Mouse (Mus musculus) T-cell, adult 2 months (primary cell): ENCODE results near the gene Itln1.

Source experiments
- DNase-seq: peaks from one replicate; pipeline ENCODE4 v3.0.0; 2022; ENCODE audit warnings: low spot score

The Itln1 gene

DNA sequence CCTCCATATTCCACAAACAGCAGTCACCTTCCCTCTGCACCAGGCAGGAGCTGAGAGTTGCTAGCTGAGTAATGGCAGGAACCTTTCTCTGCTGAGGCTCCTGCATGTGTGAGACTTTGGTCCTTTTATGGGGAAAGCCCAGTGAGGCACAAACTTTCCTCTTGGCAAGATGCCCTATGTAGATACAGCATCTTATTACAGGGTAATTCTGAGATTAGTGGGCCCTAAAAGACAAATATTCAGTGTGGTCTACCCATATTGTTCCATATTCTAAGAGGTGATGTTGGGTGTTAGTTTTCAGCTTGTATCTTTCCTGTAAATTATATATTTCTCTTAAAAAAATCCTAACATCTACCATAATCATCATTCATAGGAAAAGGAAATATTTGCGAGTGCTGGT is at the start of gene Itln1:
Gene Itln1 (minus strand): TSS at position 101 of the 400 bp plus-strand sequence.
- DNase-seq = no peak

- no peak for DNase-seq
Measured at GRCm38 (mm10) chr1:171584584-171584983, 49.5 kb upstream of the Itln1 start.

- DNase-seq = no peak
Measured at GRCm38 (mm10) chr1:171577168-171577567, 42.1 kb upstream of the Itln1 start.

DNA sequence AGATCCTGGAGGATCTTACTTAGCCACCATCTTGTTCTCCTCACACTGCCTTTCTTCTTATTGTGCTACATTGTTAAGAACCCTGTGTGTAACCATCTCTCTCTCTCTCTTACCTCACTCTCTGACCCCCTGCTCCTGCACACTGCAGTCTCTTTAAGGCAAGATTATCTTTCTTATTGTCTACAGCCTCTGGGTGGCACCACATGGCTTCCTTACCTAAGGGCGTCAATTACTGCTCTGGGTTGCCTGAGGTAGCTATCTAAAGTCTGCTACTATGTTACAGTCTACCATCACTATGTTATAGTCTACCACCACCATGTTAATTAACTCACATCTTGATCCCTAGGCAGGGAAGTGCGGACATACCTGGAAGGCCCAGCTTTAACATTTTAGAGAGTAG is 33.3 kb upstream of the Itln1 start:
- DNase-seq = no peak

GRCm38 (mm10) chr1:171566777-171567176 is 31.7 kb upstream of the Itln1 start:
- peak; percentile 67 for DNase-seq

DNA sequence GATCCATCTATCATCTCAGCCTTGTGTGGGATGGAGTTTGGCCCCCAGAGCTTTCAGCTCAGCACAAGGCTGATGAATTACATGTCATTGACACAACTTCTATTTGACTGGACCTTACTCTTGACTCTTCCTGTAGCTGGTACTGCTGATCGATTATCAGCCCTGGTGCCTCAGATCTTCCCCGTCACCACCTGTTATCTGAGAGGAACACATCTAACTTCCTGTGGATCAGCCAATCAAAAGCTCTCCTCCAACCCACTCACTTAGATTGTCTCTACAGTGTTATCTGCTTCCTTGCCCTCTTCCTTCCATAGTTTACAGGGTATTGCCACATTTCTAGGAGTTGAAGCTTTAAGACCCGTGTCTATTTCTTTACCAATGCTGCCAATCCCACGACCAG is 30.8 kb upstream of the Itln1 start:
- DNase-seq = no peak

- peak; percentile 56 for DNase-seq
Measured at GRCm38 (mm10) chr1:171564247-171564646, 29.2 kb upstream of the Itln1 start.

GRCm38 (mm10) chr1:171563042-171563441 is 27.9 kb upstream of the Itln1 start:
- no peak for DNase-seq

GRCm38 (mm10) chr1:171561639-171562225 is 26.6 kb upstream of the Itln1 start:
- DNase-seq = peak; percentile 17

GRCm38 (mm10) chr1:171561200-171561599 is 26.1 kb upstream of the Itln1 start:
- DNase-seq = no peak

DNA sequence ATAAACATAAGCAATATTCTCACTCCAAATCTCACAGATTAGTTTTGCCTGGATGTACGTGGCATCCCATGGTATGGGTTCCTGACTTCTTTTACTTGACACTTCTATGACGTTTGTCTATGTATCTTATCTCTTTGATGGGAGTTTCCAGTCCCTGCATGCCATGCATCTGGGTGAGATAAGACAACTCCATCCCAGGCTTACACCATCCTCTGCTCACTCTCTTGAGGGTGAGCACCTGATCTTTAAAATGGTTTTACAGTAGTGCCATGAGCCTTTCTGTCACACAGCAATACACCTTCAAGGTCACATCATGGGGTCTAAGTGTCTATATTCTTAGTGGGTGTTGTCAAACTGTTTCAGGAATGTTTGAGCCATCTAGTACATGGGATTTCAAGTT is 25.2 kb upstream of the Itln1 start:
- no peak for DNase-seq

DNA sequence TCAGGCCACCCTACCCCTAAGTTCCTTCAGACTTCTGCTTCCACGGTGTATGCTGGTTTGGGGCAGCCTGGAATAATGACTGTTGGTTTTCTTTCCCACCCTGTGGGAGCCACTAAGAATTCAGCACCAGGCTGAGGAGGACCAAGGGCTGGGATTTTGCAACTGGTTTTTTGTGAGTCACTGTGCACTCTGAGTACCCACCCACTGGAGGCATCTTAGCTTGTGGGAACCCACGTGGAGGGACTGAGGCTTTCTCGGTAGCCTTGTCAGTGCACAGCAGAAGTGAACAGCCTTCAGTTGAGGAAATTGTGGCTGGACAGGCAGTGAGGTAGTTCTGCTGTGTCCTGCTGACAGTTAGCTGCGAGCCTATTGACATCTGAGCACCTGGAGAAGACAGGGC is 23.8 kb upstream of the Itln1 start, which contains the start of gene Cd244a:
Gene Cd244a (plus strand): TSS at position 296 of the 400 bp plus-strand sequence.
- DNase-seq = no peak

GRCm38 (mm10) chr1:171558407-171558806 is 23.3 kb upstream of the Itln1 start:
- no peak for DNase-seq

GRCm38 (mm10) chr1:171556366-171556765 is 21.3 kb upstream of the Itln1 start:
- DNase-seq = no peak

DNA sequence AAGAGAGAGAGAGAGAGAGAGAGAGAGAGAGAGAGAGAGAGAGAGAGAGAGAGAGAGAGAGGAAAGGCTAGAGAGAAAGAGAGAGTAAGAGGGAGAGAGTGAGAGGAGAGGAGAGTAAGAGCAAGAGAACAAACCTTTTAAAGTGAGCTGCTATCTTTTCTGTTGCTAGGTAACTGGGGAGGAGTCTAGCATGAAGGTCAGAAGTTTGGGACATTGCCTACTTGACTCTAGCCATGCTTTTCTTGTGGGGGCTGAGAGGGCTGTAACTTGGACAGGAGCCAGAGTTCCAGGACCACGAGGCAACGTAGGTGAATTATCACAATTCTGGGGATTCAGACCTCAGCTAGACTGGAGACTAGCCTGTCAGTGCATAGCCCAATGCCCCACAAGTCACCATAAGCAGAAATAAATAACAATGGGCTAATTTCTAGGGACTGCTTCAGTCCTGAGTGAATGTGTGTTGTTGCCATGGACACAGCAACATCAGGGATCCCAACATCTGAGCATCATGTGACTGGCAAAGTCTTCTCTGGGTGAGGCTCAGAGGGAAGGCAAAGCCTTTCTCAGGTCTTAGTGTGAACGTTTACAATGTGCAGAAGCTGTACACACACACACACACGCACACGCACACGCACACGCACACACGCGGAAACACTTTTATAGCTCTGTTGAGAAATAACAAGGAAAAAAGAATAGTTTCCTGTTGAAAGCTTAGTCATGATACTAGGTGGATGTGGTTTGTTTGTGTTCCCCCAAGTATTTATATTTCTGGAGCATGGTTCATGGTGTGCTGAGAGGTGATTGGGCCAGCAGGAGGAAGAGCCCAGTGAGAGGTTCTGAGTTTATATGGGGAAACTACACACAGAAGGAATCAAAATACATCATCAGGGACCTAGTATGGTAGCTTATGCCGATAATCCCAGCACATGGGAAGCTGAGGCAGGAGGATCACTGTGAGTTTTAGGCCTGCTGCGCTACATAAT is 18.6 kb upstream of the Itln1 start:
- DNase-seq = no peak

DNA sequence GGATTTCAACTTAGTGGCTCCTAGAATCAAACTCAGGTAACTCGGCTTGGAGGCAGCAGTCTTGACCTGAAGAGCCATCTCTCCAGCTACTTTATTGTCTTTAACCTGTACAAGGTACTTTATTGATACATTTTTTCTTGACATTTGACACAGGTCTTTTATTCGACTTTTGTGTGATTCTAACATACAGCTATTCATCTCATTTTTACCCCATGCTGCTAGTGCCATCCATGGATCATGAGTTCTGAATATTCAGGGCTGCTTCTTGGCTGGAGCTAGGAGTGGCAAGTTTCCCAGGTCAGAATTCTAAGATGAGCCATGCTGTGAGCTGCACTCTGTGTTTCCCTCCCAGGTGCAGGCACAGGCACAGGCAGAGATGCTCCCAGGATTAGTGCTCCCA is 17.1 kb upstream of the Itln1 start:
- no peak for DNase-seq

- DNase-seq = peak; percentile 9
Measured at GRCm38 (mm10) chr1:171551326-171551725, 16.2 kb upstream of the Itln1 start.

DNA sequence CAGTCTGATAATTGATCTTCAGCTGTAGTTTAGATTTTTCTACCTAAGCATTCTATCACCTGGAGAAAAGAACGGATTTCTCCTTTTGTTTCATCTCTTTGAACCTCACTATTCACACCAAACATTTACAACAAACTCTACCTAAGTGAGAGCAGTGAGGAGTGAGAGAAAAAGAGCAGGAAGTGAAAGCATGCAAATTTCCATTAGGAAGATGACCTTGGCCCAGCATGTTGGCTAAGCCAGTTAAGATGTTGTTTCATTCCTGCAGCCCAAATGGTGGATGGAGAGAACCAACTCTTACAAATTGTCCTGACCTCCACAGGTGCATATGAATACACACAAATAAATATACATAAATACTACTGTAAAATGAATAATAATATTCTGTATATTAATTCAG is 5.6 kb upstream of the Itln1 start:
- DNase-seq = no peak

DNA sequence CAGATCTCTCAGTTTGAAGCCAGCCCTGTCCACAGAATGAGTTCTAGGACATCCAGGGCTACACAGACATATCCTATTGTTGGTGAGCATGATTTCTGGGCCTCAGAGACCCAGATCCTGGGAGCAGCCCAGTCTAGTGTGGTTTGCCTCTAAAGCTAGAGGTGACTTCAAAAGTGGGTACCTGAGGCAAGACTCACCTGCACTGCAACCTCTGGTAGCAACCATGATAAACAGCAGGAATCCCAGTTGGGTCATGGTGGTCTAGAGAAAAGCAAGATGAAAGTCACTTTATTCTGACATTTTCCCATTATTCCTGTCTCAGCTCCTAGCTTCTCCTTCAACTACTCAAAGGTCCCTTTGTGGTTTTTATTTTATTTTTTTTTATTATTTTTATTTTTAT is 537 bp downstream of the Itln1 start:
- DNase-seq = no peak

GRCm38 (mm10) chr1:171532830-171533229 is 2.3 kb downstream of the Itln1 start:
- DNase-seq = no peak

- no peak for DNase-seq
Measured at GRCm38 (mm10) chr1:171531367-171531766, 3.7 kb downstream of the Itln1 start.

DNA sequence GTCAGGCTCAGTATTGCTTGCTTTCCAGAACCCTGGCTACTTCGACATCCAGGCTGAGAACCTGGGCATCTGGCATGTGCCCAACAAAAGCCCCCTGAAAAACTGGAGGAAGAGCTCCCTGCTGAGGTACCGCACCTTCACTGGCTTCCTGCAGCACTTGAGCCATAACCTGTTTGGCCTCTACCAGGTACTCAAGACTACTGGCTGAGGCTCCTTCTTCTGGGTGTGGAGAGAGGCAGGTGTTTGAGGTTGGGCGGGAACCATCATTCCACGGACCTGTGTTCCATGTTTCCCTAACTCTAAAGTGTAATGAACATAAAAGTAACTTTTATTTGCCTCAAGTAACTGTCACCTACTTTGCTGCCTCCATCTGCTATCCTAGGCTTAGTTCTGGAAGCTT is 19.5 kb downstream of the Itln1 start:
- no peak for DNase-seq

DNA sequence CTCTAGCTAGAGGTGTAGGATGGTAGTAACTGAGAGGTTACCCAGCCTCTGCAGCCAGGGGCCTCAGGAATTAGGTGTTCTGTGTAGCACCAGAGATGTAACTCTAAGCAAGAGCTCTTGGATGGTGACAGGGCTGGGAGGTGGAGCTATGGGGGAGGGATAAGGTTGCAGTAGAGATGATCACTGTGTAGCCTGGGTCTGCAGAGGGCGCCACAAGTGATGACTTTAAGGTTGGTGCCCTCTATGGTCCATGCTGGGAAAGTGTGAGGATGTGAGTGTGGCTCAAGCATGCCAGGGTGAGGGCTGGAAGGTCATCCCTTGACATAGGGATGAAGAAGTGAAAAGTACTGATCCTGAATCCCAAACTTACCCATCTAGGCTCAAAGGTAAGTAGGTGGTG is 20.1 kb downstream of the Itln1 start:
- peak; percentile 12 for DNase-seq
